Mouse (Mus musculus) embryonic facial prominence, embryonic 10.5 days (tissue): ENCODE data around the gene Metap1d. TPM values are rescaled to one million over a fixed set of nuclear protein-coding genes. Genes with fewer than 3 reads are reported as not detected.

Experiments
- DNase-seq: peaks from one replicate; pipeline ENCODE4 v3.0.0-alpha.2; 2017; ENCODE audit warnings: low spot score
- H3K27ac ChIP-seq: fragments of 300-500 bp; sonication (generic); replicated peaks from 2 replicates; pipeline ENCODE4 v1.5.1; 2016; ENCODE audit warnings: mild to moderate bottlenecking
- H3K27me3 ChIP-seq: fragments of 300-500 bp; sonication (generic); replicated peaks from 2 replicates; pipeline ENCODE4 v1.6.1; 2016; ENCODE audit warnings: low read depth, mild to moderate bottlenecking; ENCODE audit not compliant: poor library complexity, severe bottlenecking
- H3K36me3 ChIP-seq: fragments of 300-500 bp; sonication (generic); replicated peaks from 2 replicates; pipeline ENCODE4 v1.6.1; 2016; ENCODE audit warnings: mild to moderate bottlenecking, moderate library complexity
- H3K4me1 ChIP-seq: fragments of 300-500 bp; sonication (generic); 2 replicates; pipeline ENCODE4 v1.6.1; 2016
- H3K4me3 ChIP-seq: fragments of 300-500 bp; sonication (generic); 2 replicates; pipeline ENCODE4 v1.5.1; 2016; ENCODE audit warnings: mild to moderate bottlenecking, moderate library complexity
- H3K9me3 ChIP-seq: fragments of 300-500 bp; sonication (generic); 2 replicates; pipeline ENCODE4 v1.6.1; 2016; ENCODE audit warnings: mild to moderate bottlenecking
- WGBS: fragments of 180-500 bp; shearing (Covaris S2); methylation state at CpG from one replicate; pipeline ENCODE4 v1.1.7; 2016; 5-methylcytosine and 5-hydroxymethylcytosine counted together
- polyA plus RNA-seq: library from polyadenylated mRNA; unstranded; fragments of >200 nt; fragmentation: Nextera tagmentation; extraction: Ambion mirVana; gene quantifications from 2 replicates; pipeline ENCODE4 v1.2.1, GENCODE M21; 2016

The Metap1d gene
- polyA plus RNA-seq, 1 experiment from 2014 or later, result 29.6 TPM

DNA sequence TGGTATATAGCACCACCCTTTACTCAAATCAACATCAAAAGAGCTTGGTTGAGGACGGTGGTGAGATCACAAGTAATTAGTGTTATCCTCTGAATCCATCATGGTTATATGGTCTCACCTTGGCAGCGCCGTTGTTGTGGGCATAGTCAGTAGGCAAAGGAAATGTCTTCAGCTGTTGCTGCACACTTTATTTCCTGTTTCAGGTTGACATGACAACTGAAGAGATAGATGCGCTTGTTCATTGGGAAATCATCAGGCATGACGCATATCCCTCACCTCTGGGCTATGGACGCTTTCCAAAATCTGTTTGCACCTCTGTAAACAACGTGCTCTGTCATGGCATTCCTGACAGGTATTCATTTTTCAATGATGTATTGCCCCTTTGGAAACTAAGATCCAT is 58.1 kb downstream of the Metap1d start:
- Histone ChIP-seq H3K4me3 (no peak overlapping the region), H3K36me3 (no peaks in the 10 kb centered on the region), H3K4me1 (peaks cover 43% of the 10 kb centered on the region), H3K27me3 (no peaks in the 10 kb centered on the region), H3K27ac (no peak overlapping the region), H3K9me3 (no peaks in the 10 kb centered on the region)
- 88% methylated on average over 7 of the region's 7 CpGs for WGBS
- DNase-seq, result no peak

DNA sequence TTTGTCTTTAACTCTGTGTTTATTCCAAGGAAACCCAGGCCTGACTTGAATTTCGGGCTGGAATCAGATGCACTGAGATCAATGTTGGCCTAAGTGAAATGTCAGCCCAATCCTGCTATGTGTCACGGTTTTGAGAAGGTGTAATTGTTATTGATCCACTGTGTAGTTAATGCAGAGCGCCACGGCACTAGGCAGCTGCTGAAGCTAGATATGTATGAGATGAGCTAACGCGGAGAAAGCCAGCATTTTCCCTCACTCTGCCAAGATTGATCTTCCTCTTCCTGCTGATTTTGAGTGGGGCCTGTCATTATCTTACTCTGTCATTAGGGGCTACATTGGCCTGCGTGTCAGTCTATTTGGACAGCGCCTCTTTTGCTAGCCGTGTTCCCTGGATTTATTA is 59.2 kb downstream of the Metap1d start:
- Histone ChIP-seq H3K27me3 (no peaks in the 10 kb centered on the region), H3K36me3 (no peaks in the 10 kb centered on the region), H3K4me1 (peaks cover 48% of the 10 kb centered on the region), H3K9me3 (no peaks in the 10 kb centered on the region), H3K4me3 (no peak overlapping the region), H3K27ac (no peak overlapping the region; the same call in 1 of the 2 replicates)
- DNase-seq, result no peak
- WGBS, result 64% methylated on average over 9 of the region's 9 CpGs

DNA sequence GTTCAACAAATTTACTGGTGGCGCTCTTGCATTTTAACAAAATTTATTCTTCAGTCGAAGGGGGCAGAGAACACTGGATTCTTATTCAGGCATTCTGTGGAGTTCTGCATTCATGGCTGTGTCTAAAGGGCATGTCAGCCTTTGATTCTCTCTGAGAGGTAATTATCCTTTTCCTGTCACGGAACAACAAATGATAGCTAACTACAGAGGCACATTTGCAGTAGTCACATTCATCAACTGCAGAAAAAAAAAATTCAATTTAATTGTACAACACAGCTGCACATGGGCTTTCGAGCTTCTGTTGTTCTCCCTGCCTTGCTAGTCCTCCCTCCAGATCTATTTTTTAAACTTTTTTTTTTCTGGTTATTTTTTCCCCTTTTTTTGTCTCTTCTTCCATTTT is 63.9 kb downstream of the Metap1d start:
- H3K9me3 ChIP-seq, result no peaks in the 10 kb centered on the region
- 29% methylated on average over 4 of the region's 4 CpGs for WGBS
- no peak overlapping the region for H3K4me3 ChIP-seq
- H3K4me1 ChIP-seq, result peaks cover 58% of the 10 kb centered on the region
- DNase-seq, result no peak
- H3K36me3 ChIP-seq, result no peaks in the 10 kb centered on the region
- peak overlapping the region; percentile 65 for H3K27ac ChIP-seq
- H3K27me3 ChIP-seq, result peaks cover 31% of the 10 kb centered on the region

DNA sequence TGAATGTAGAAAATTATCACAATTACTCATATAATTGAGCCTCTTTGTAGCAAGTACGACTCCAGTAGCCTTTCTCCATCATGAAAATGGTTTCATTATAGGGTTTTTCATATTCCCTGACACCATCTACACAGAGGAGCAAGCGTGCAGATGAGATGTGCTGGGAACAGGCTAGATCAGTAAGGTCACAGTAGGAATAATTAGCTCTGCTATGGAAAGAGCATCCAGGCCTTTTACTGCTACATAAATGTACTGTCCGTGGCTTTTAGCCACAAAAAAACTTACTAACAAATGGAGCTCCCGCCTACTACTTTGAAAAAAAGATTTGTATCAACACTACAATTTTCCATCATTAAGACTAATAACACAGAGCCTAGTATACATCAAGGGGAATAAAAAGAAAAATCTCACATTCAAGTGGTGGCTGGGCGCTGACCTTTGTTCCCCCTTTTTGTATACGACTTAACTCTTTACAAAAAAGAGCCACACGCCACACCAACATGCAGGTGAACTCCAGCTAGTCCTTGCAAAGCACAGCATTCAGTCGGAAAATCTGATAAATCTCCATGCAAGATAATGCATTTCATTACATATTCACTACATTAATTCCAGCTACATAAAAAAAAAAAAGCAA is 64.5 kb downstream of the Metap1d start:
- Histone ChIP-seq H3K4me3 (no peak overlapping the region), H3K27ac (peak overlapping the region; percentile 65), H3K9me3 (no peaks in the 10 kb centered on the region), H3K36me3 (no peaks in the 10 kb centered on the region), H3K27me3 (peaks cover 36% of the 10 kb centered on the region), H3K4me1 (peaks cover 53% of the 10 kb centered on the region)
- no peak for DNase-seq
- 42% methylated on average over 8 of the region's 8 CpGs for WGBS

DNA sequence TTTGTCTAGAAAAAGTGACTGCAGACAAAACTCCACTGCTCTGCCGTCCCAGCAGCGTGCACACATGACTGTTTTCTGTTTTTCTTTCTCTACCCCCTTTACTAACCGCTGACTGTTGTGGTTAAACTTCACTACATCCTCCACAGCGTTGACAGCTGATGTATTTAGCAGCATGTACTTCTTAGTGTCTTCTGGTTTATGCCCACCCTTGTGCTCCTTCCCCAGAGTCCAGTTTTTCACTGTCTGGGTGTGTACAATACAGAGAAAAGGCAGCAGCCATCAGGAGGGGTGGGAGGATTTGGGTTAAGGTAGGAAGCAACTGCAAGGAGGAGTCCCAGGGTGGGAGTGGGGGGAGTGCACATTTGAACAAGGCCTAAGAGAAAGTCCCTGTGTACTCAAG is 69.8 kb downstream of the Metap1d start:
- peaks cover 69% of the 10 kb centered on the region for H3K4me1 ChIP-seq
- H3K36me3 ChIP-seq, result no peaks in the 10 kb centered on the region
- DNase-seq, result no peak
- no peak overlapping the region for H3K4me3 ChIP-seq
- H3K27ac ChIP-seq, result 0 out of 2 replicates have a peak overlapping the region, but pooled peaks have one; percentile 21
- peaks cover 89% of the 10 kb centered on the region for H3K27me3 ChIP-seq
- 50% methylated on average over 4 of the region's 4 CpGs for WGBS
- no peaks in the 10 kb centered on the region for H3K9me3 ChIP-seq

DNA sequence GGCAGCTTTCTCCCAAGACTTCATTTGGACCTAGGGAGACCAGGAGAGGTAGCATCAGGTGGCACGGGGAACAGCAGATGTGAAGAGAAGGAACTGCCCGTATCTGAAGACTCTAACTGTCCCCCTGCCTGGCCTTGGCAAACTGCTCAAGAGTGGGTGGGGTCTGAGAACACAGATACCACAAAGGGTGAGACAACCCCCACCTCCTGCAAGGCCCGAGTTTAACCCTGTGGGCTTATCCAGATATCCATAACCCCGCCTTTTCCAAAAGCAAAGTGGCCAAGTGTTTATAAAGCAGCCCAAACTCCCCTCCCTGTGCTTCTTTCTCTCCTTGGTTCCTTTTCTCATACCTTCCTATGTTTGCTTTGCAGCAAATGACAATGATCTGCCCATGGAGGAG is 70.4 kb downstream of the Metap1d start:
- no peaks in the 10 kb centered on the region for H3K36me3 ChIP-seq
- no peak overlapping the region for H3K4me3 ChIP-seq
- no peaks in the 10 kb centered on the region for H3K9me3 ChIP-seq
- peaks cover 67% of the 10 kb centered on the region for H3K4me1 ChIP-seq
- 50% methylated on average over 4 of the region's 4 CpGs for WGBS
- DNase-seq, result no peak
- H3K27me3 ChIP-seq, result peaks cover 93% of the 10 kb centered on the region
- 0 out of 2 replicates have a peak overlapping the region, but pooled peaks have one; percentile 21 for H3K27ac ChIP-seq

DNA sequence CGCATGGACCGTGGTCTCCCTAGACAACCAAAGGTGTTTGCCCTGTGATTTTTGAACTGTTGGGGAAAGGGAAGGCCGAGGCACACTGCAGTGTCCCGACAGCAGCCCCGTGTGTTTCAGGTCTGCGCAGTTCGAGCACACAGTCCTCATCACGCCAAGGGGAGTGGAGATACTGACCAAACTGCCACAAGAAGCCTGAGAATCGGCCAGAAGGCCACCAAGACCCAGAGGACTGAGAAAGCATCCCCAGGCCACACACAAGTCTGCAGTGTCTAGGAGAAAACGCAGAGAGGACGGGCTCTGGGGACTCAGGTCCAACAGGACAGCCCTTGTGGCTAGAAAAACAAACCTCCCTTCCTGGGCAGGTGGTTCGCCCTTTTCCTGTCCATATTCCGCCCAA is 71.7 kb downstream of the Metap1d start:
- Histone ChIP-seq H3K9me3 (no peaks in the 10 kb centered on the region), H3K27me3 (peaks cover 97% of the 10 kb centered on the region), H3K27ac (peak overlapping the region; percentile 76), H3K4me1 (peaks cover 70% of the 10 kb centered on the region), H3K36me3 (no peaks in the 10 kb centered on the region), H3K4me3 (peak overlapping the region; percentile 41; the same call in 1 of the 2 replicates)
- 19% methylated on average over 13 of the region's 13 CpGs for WGBS
- no peak for DNase-seq

DNA sequence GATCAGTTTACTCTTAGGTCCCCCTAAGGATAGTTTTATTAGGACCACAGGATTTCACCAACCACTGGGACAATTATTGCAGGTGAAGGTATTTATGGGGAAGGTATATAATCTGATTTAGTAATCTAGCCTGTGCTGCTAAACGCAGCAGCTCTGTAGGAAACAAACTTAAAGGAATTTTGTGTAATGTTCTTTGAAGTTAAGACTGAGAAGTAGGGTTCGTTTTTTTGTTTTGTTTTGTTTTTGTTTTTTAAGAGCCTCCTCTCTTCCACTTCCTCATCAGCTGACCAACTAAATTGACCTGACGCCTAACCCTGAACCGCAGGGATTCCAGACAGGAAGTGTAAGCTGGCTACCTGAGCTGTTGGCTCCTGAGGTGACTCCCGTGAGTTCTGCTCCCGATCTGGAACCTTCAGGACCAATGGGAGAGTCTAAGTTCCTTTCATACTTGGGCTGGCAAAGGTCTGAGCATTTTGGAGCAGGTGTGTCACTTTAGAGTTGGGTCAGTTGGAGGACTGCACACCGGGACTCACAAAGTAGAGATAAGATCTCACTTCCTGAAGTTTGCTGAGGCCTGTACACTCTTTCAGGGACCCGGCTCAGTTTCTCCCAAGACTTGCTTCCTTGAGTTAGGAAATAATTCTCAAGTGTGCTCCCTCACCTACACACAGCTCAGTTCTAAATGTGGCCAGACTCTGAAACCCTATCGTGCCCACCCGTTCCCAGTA is 73.7 kb downstream of the Metap1d start:
- peak; percentile 41 for DNase-seq
- peaks cover 81% of the 10 kb centered on the region for H3K4me1 ChIP-seq
- H3K27me3 ChIP-seq, result peaks cover 98% of the 10 kb centered on the region
- WGBS, result 2% methylated on average over 10 of the region's 10 CpGs
- H3K36me3 ChIP-seq, result no peaks in the 10 kb centered on the region
- no peaks in the 10 kb centered on the region for H3K9me3 ChIP-seq
- H3K27ac ChIP-seq, result peak overlapping the region; percentile 89
- H3K4me3 ChIP-seq, result peak overlapping the region; percentile 65

DNA sequence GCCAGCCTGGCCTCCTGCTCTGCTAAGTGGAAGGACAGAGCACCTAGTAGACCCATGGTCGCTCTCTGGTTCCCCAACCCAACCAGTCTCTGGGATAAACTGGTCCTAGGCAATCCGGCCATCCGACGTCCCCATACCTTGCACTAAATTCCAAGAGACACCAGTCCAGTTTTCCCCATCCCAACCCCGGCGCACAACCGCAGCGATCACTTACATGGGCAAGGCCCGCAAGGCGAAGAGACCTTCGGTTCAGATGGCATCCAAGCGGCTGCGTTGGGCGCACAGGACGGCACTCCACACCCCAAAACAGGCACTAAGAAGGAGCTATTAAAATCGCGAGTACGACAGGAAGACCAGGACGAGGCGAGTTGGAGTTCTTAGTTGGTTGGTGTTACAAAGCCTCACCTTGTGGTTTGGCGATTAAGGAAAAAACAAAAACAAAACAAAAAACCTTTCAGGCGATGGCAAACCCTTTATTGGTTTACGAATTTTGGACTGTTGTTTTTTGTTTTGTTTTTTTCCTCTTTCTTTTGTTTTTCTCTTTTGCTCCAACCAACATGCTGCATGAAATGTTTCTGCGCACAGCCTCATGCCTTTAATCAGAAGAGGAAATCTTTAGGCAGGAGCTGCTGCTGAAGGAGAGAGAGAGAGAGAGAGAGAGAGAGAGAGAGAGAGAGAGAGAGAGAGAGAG is 74.4 kb downstream of the Metap1d start:
- H3K4me1 ChIP-seq, result peaks cover 88% of the 10 kb centered on the region
- H3K27ac ChIP-seq, result peak overlapping the region; percentile 89
- peak overlapping the region; percentile 65 for H3K4me3 ChIP-seq
- DNase-seq, result peak; percentile 65
- H3K27me3 ChIP-seq, result peaks cover 100% of the 10 kb centered on the region
- 2% methylated on average over 24 of the region's 24 CpGs for WGBS
- H3K36me3 ChIP-seq, result no peaks in the 10 kb centered on the region
- H3K9me3 ChIP-seq, result no peaks in the 10 kb centered on the region

DNA sequence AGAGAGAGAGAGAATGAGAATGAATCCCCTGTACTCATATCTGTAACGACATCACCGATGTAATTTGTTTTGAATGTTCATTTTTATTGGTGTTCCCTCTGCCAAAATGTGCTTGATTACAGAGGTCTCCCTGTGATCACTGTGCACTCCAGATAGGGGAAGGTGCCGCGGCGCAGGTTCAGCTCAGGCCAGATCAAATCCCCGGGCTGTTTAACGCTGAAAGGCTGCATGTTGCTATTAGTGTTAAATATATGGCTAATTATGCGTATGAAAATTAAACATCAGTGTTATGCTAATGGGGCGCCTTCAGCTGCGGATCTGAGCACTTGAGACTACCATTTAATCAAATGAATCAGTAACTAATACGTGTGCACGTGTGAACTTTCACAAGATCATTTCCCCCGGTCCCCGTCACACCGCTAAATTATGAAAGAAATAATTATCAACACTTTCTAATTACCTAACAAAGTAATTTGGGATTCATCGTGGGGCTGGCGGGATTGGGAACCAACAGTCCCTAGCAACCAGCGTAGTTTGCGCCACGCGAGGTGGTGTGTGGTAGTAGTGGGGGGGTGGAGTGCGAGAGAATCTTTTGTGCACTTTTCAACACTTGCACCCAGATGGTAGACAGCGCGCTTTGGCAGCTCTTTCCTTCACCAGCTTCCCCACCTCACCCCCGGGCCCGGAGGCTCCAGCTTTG is 75.1 kb downstream of the Metap1d start, which contains the start of gene Dlx1:
Dlx1 (plus strand) TSS at position 100 of the 700 bp plus-strand sequence.
- under 1% methylated on average over 26 of the region's 26 CpGs for WGBS
- Histone ChIP-seq H3K4me1 (peaks cover 87% of the 10 kb centered on the region), H3K4me3 (peak within 1 kb of the TSS; percentile 65), H3K36me3 (no peaks in the 10 kb centered on the region), H3K9me3 (no peaks in the 10 kb centered on the region), H3K27ac (peak within 1 kb of the TSS; percentile 89), H3K27me3 (peaks cover 100% of the 10 kb centered on the region)
- DNase-seq, result peak; percentile 49

DNA sequence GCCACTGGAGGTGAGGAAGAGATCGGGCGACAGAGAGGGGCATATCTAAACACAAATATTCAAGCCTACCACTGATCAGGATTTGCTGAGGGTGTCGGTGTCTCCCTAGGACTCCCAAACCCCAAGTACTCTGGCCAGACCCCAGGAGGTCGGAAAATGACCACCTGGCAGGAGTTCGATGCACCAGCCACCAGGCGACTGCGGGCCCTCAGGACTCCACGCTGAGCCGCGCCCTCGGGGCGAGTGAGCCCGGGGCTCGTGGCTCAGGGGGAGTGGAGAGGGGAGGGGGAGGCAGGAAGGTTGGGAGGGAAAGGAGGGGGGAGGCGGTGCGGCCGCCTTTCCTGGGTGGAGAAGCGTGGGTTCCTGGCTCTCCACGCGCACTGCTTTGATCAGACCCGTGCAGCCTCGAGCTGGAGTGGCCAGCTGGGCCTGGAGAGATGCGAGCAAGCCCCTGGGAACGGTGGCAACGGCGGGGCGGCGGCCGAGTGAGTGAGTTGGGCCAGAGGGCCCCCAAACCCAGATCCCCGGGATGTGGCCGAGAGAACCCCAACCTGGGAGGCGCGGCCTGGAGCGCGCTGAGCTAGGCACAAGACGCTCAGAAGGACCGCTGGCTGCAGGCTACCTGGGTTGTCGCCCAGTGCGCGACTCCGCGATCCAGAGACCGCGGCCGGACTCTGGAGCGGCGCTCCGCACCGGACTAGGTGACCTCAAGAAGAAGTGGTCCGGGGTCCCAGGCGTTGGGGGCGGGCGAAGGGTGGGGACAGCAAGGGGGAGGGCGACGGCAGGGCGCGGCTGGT is 75.8 kb downstream of the Metap1d start:
- DNase-seq, result peak; percentile 73
- H3K36me3 ChIP-seq, result no peaks in the 10 kb centered on the region
- no peaks in the 10 kb centered on the region for H3K9me3 ChIP-seq
- WGBS, result under 1% methylated on average over 57 of the region's 57 CpGs
- peaks cover 100% of the 10 kb centered on the region for H3K27me3 ChIP-seq
- H3K4me3 ChIP-seq, result peak overlapping the region; percentile 65
- peak overlapping the region; percentile 89 for H3K27ac ChIP-seq
- peaks cover 80% of the 10 kb centered on the region for H3K4me1 ChIP-seq
